Mouse (Mus musculus) forebrain, embryonic 16.5 days (tissue): ENCODE measurements at regions not wholly inside any gene's neighbourhood (a gene's known extent, or its start where the extent isn't known, plus 50 kb on each side); places are given as distances from the start of the nearest gene placed in this dataset.

Experiments used
- ATAC-seq: fragments of 200-750 bp; cut with Nextera tagmentation; 2 replicates; pipeline ENCODE4 v1.8.0; 2017; ENCODE audit warnings: mild to moderate bottlenecking, moderate library complexity
- H3K27ac ChIP-seq: fragments of 300-500 bp; sonication (generic); 2 replicates; pipeline ENCODE4 v1.5.1; 2014; ENCODE audit warnings: low read length, control low read depth
- H3K27me3 ChIP-seq: fragments of 300-500 bp; sonication (generic); replicated peaks from 2 replicates; pipeline ENCODE4 v1.6.1; 2014; ENCODE audit warnings: low read length; ENCODE audit not compliant: control insufficient read depth, insufficient read depth
- H3K36me3 ChIP-seq: fragments of 300-500 bp; sonication (generic); 2 replicates; pipeline ENCODE4 v1.6.1; 2014; ENCODE audit not compliant: control insufficient read depth, insufficient read depth
- H3K4me1 ChIP-seq: fragments of 300-500 bp; sonication (generic); replicated peaks from 2 replicates; pipeline ENCODE4 v1.6.1; 2014; ENCODE audit warnings: low read length; ENCODE audit not compliant: control insufficient read depth, insufficient read depth
- H3K4me2 ChIP-seq: fragments of 300-500 bp; sonication (generic); 2 replicates; pipeline ENCODE4 v1.6.1; 2014; ENCODE audit warnings: mild to moderate bottlenecking, low read length, control low read depth
- H3K4me3 ChIP-seq: fragments of 300-500 bp; sonication (generic); replicated peaks from 2 replicates; pipeline ENCODE4 v1.5.1; 2014; ENCODE audit warnings: mild to moderate bottlenecking, low read length, control low read depth
- H3K9ac ChIP-seq: fragments of 300-500 bp; sonication (generic); replicated peaks from 2 replicates; pipeline ENCODE4 v1.6.1; 2014; ENCODE audit warnings: low read depth, low read length, control low read depth
- H3K9me3 ChIP-seq: fragments of 300-500 bp; sonication (generic); 2 replicates; pipeline ENCODE4 v1.6.1; 2016; ENCODE audit warnings: low read length; ENCODE audit not compliant: control insufficient read depth
- WGBS: fragments of 180-500 bp; shearing (Covaris S2); extraction: QIAGEN DNeasy Blood & Tissue Kit; methylation state at CpG from one replicate; pipeline ENCODE4 v1.1.7; 2014; 5-methylcytosine and 5-hydroxymethylcytosine counted together

DNA sequence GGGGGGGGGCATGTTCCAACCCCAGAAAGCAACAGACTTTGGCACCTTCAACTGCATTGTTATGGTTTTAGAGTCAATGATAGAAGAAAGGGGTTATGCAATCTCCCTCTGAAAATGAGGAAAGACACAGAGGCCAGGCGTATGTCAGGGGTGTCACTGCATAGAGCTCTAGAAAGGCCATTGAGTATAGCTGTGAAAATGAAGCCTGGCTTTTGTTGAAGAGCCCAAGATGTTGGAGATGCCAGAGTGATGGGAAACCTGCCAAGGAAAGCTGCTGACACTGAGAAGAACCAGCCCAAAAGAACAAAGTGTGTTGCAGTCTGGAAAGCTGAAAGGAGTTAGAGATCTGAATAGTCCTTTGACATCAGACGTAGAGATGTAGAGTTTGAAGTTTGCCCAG, 1022.2 kb upstream of the Slit2 start:
- WGBS: 47% methylated on average over 2 of the region's 2 CpGs
- H3K36me3 ChIP-seq: no peaks in the 10 kb centered on the region
- no peak overlapping the region for H3K9ac ChIP-seq
- no peaks in the 10 kb centered on the region for H3K4me1 ChIP-seq
- no peaks in the 10 kb centered on the region for H3K9me3 ChIP-seq
- H3K4me3 ChIP-seq: no peak overlapping the region
- no peak for ATAC-seq
- no peaks in the 10 kb centered on the region for H3K27me3 ChIP-seq
- no peak overlapping the region for H3K4me2 ChIP-seq
- no peak overlapping the region for H3K27ac ChIP-seq

DNA sequence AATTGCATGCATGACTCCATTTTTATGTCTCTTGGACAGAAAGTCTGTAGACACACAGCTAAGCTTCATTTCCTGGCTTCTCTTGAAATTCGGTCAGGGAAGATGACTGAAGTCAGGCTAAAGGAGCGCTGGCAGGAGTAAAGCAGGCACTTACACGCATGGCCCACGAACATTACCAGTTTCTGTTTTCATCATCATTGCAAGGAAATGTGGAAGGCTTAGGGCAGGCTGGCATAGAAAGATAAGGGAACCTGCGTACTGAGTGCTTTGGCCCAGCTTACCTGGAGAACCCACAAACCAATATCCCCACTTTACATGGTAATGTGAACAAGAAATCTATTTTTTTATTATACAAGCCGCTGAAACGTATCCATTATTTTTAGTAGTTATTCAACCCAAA, 1056.6 kb upstream of the Slit2 start:
- Histone ChIP-seq H3K36me3 (no peaks in the 10 kb centered on the region), H3K27me3 (no peaks in the 10 kb centered on the region), H3K9me3 (no peaks in the 10 kb centered on the region), H3K4me2 (no peak overlapping the region), H3K9ac (no peak overlapping the region), H3K4me3 (no peak overlapping the region), H3K27ac (no peak overlapping the region), H3K4me1 (no peaks in the 10 kb centered on the region)
- ATAC-seq: no peak
- 91% methylated on average over 7 of the region's 7 CpGs for WGBS

DNA sequence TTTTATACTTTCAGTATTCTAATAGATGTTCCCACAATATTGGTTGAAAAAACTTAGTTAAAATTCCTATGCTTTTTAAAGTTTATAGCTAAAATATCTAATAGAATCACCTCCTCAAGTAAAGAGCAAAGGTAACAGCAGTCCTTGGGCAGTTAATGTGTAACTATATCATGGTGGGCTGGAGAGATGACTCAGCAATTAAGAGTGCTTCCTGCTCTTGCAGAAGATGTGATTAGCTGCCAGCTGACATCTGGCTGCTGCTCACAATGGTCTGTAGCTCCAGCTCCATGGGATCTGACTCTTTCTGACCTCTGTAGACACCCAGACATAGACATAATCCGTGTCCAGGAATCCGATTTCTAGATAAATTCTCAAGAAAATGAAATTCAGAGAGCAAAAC, 1044.5 kb upstream of the Lcorl start:
- no peaks in the 10 kb centered on the region for H3K27me3 ChIP-seq
- no peak overlapping the region for H3K27ac ChIP-seq
- no peaks in the 10 kb centered on the region for H3K4me1 ChIP-seq
- H3K9me3 ChIP-seq: no peaks in the 10 kb centered on the region
- no peaks in the 10 kb centered on the region for H3K36me3 ChIP-seq
- no peak overlapping the region for H3K4me2 ChIP-seq
- no peak overlapping the region for H3K9ac ChIP-seq
- no peak overlapping the region for H3K4me3 ChIP-seq
- no peak for ATAC-seq
- 83% methylated on average over 2 of the region's 2 CpGs for WGBS

DNA sequence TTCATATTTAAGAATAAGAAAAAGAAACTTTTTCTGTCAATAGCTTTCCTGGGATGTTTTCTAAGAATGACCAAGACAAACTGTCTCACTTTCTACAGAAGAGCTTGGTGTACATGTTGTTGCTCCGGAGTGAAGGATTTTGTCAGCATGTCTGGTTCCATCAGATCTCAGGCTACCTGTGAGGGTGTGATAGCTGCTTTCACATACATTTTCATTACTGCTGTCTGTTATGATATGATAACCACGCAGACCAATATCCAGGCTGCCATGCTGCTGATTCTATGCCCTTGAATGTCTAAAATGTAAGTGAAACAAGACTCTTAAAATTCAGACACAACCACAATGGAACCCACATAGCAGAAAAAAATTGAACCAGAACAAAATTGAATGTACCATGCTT, 1036.6 kb upstream of the Lcorl start:
- ATAC-seq: no peak
- Histone ChIP-seq H3K4me1 (no peaks in the 10 kb centered on the region), H3K9me3 (no peaks in the 10 kb centered on the region), H3K4me2 (no peak overlapping the region), H3K36me3 (no peaks in the 10 kb centered on the region), H3K9ac (no peak overlapping the region), H3K27ac (no peak overlapping the region), H3K4me3 (no peak overlapping the region), H3K27me3 (no peaks in the 10 kb centered on the region)
- 92% methylated on average over 2 of the region's 2 CpGs for WGBS

DNA sequence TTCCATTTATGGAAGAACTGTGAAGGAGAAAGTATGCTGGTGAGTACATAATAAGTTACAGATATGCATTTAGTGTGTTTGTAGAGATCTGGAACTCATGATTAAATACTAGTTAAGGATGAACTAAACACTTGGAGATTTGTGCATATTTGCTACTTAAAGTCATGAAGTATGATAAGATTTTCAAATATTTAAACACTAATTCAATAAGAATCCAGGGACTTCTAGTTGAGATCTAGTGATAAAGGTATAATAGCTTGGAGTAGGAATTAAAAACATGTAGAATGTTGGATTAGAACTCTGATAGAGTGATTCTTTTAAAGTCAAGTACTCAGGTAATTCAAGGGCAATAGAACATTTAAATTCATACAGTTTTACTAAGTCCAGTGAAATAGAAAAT, 1026.5 kb upstream of the Lcorl start:
- ATAC-seq: no peak
- H3K4me1 ChIP-seq: no peaks in the 10 kb centered on the region

DNA sequence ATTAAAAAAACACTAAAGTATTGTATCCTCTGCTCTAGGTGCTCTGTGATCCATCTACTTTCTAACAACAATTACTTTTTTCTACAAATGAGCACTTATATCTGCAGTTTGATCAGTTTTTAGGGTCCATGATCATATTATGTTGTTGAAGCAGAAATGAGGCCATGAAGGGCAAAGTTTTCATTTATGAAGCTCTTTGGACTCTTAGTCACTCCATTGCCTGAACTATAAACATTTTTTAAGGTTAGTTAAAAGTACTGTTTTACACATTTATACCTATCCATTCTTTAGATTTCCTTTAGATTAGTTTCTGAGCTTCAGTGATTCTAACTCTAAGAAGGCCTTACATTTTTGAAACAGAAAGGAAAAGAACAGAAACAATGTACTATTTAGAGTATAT, 999.4 kb upstream of the Lcorl start:
- no peaks in the 10 kb centered on the region for H3K4me1 ChIP-seq
- ATAC-seq: no peak
- no peak overlapping the region for H3K4me3 ChIP-seq

More for the DNA sequence above, 1026.5 kb upstream of the Lcorl start:
- Histone ChIP-seq H3K9me3 (no peaks in the 10 kb centered on the region), H3K27me3 (no peaks in the 10 kb centered on the region), H3K4me2 (no peak overlapping the region), H3K27ac (no peak overlapping the region), H3K9ac (no peak overlapping the region), H3K36me3 (no peaks in the 10 kb centered on the region), H3K4me3 (no peak overlapping the region)

DNA sequence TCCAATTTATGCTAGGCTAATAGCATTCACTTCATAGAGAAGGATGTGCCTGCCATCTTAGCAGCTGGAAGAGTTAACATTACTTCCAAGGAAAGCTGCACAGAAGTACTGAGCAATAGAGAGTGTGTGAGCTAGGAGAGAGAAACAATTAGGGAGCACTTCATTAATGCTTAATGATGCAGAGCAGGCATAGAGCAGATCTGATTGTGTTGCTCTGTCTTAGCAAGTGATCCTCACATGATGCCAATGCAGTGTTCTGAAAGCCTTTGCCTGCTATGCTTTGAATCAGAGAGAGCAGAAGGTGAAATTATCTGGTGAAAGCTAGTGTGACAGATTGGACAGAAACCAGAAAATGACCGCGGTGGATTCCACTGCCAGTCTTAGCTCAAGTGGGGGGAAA, 987.8 kb upstream of the Lcorl start:
- no peaks in the 10 kb centered on the region for H3K9me3 ChIP-seq
- H3K9ac ChIP-seq: no peak overlapping the region
- 40% methylated on average over 2 of the region's 2 CpGs for WGBS
- no peaks in the 10 kb centered on the region for H3K4me1 ChIP-seq
- no peak overlapping the region for H3K27ac ChIP-seq
- peak; percentile 49; the same call in 1 of the 2 replicates for ATAC-seq
- H3K36me3 ChIP-seq: no peaks in the 10 kb centered on the region
- H3K4me3 ChIP-seq: no peak overlapping the region
- no peaks in the 10 kb centered on the region for H3K27me3 ChIP-seq
- no peak overlapping the region for H3K4me2 ChIP-seq

More for the DNA sequence above, 999.4 kb upstream of the Lcorl start:
- H3K9me3 ChIP-seq: no peaks in the 10 kb centered on the region
- no peak overlapping the region for H3K9ac ChIP-seq
- no peaks in the 10 kb centered on the region for H3K27me3 ChIP-seq
- no peak overlapping the region for H3K4me2 ChIP-seq
- no peaks in the 10 kb centered on the region for H3K36me3 ChIP-seq
- H3K27ac ChIP-seq: no peak overlapping the region

DNA sequence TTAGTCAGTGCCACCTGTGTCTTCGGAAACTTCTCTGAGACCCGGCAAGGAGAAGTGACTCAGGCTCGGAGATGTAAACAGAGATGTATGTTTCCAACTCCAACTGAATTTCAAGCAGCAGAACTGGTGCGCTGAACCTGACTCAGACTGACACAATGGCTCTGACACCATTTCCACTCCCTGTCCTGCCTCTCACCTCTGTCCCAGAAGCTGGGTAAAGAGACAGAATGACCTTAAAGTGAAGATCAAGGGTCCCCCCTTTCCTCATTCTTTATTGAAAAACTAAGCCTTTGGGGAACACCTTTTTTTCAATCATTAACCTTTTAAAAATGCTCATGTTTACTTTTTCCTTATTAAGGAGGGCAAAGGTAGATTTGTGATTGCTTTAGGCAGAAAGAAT, 979.4 kb upstream of the Lcorl start:
- no peak for ATAC-seq
- Histone ChIP-seq H3K4me1 (no peaks in the 10 kb centered on the region), H3K36me3 (no peaks in the 10 kb centered on the region), H3K4me3 (no peak overlapping the region), H3K9me3 (no peaks in the 10 kb centered on the region), H3K4me2 (no peak overlapping the region), H3K27me3 (no peaks in the 10 kb centered on the region), H3K27ac (no peak overlapping the region), H3K9ac (no peak overlapping the region)
- WGBS: 96% methylated on average over 4 of the region's 4 CpGs

DNA sequence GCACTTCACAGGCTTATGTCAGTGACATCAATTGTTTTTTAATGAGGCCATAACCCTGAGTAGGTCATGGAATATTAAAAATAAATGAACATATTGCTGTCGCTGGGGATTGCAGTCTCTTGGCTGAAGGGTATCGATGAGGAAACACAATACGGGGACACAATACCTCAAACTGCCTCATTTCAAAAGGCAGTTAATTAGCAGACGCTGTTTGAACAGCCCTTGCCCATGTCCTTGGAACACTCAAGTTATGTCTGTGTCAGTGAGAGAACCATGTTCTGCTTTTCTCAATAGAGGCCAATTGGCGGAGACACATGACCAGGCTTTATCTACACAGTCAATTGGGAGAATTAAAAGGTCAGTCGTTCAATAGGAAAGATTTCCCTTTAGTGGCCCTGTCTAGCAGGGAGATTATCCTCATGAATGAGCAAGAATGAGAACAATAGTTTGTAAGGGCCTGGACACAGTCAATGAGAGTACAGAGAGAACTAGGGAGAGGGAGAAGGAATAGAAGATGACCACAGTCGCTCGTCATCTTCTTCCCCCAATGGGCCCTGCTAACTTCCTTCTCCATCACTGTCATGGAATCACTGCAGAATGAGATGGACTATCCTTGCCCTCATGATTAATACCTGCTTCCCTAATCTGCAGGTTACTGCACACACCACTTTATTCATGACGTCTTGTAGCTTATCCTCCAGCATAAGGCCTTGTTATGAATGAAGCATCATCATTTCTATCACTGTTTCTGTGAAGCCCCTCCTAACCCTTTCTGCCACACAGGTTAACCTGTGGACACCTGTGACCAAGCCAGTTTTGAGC, 973.6 kb upstream of the Lcorl start:
- Histone ChIP-seq H3K27me3 (no peaks in the 10 kb centered on the region), H3K9me3 (no peaks in the 10 kb centered on the region), H3K4me1 (peaks cover 9% of the 10 kb centered on the region), H3K36me3 (no peaks in the 10 kb centered on the region), H3K9ac (no peak overlapping the region), H3K27ac (no peak overlapping the region), H3K4me2 (no peak overlapping the region), H3K4me3 (no peak overlapping the region)
- WGBS: 7% methylated on average over 9 of the region's 9 CpGs
- ATAC-seq: peak; percentile 79

DNA sequence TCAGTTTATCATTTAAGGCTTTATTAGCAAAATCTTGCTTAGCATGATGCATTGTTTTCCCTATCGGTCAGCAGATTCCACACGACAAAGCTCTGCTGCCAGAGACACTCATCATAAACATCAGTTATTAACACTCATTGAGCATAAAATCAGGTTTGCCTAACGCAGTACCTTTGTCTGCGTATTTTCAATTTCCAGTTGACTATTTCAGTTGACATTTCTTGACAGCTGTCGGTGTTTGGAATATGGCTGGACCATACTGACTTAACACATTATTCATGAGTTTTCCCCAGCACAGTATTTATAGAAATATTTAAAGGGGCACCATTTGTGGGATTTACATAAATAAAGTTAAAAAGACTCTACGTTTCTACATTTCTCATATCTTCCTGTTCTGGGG, 972.7 kb upstream of the Lcorl start:
- H3K27ac ChIP-seq: no peak overlapping the region
- 31% methylated on average over 6 of the region's 6 CpGs for WGBS
- no peak for ATAC-seq

More for the DNA sequence above, 972.7 kb upstream of the Lcorl start:
- Histone ChIP-seq H3K9ac (no peak overlapping the region), H3K27me3 (no peaks in the 10 kb centered on the region), H3K36me3 (no peaks in the 10 kb centered on the region), H3K4me3 (no peak overlapping the region), H3K4me1 (peaks cover 9% of the 10 kb centered on the region), H3K9me3 (no peaks in the 10 kb centered on the region), H3K4me2 (no peak overlapping the region)
